Mouse (Mus musculus): Measurements from ENCODE around the gene Tnip3. TPM values are rescaled to one million over a fixed set of nuclear protein-coding genes. Genes with fewer than 3 reads are reported as not detected.
A peak's percentile ranks its signal among the peaks of the same experiment; 100 is the strongest.

The Tnip3 gene
- total RNA-seq, 2 experiments from 2014 or later: not detected

GRCm38 (mm10) chr6:65646408-65646807 is 121.3 kb downstream of the Tnip3 start:
- no peak for DNase-seq (ENCODE audit: low spot score in 2 of 2)

- DNase-seq (ENCODE audit: low spot score in 2 of 2): no peak
Measured at GRCm38 (mm10) chr6:65647731-65648130, 122.6 kb downstream of the Tnip3 start.

GRCm38 (mm10) chr6:65651376-65651775 is 126.3 kb downstream of the Tnip3 start:
- peak in 1 of 2 experiments; percentile 19 for DNase-seq (ENCODE audit: low spot score in 2 of 2)

- DNase-seq (ENCODE audit: low spot score in 2 of 2): no peak
Measured at GRCm38 (mm10) chr6:65661272-65661671, 136.2 kb downstream of the Tnip3 start.

GRCm38 (mm10) chr6:65662050-65662449 is 136.9 kb downstream of the Tnip3 start:
- no peak for DNase-seq (ENCODE audit: low spot score in 2 of 2)

GRCm38 (mm10) chr6:65663990-65664389 is 138.9 kb downstream of the Tnip3 start:
- no peak for DNase-seq (ENCODE audit: low spot score in 2 of 2)

- no peak for DNase-seq (ENCODE audit: low spot score in 2 of 2)
Measured at GRCm38 (mm10) chr6:65666295-65666694, 141.2 kb downstream of the Tnip3 start.

- DNase-seq (ENCODE audit: low spot score in 2 of 2): no peak
Measured at GRCm38 (mm10) chr6:65669971-65670370, 144.9 kb downstream of the Tnip3 start.

GRCm38 (mm10) chr6:65670981-65671411 is 145.9 kb downstream of the Tnip3 start:
- no peak for DNase-seq (ENCODE audit: low spot score in 2 of 2)

GRCm38 (mm10) chr6:65671451-65671850 is 146.3 kb downstream of the Tnip3 start, which contains the start of gene Ndnf:
Gene Ndnf, plus strand, starts transcription at chr6:65671590.
- peak in 1 of 2 experiments; percentile 29 for DNase-seq (ENCODE audit: low spot score in 2 of 2)

- DNase-seq (ENCODE audit: low spot score in 2 of 2): no peak
Measured at GRCm38 (mm10) chr6:65672131-65673031, 147.3 kb downstream of the Tnip3 start.

Other genes with a start within 250 kb of the Tnip3 start
- under 1 TPM; 0.48 to 0.57 TPM for gene C130060K24Rik, start 144.2 kb upstream of the Tnip3 start, total RNA-seq (2021)
- 10 to 100 TPM; 13.4 to 14.7 TPM for gene Ndnf, start 146.3 kb downstream of the Tnip3 start, total RNA-seq (2021)

Measured in layer of hippocampus, adult 18-20 months (tissue).